Mouse (Mus musculus): ENCODE data around the gene Isyna1. TPM values are rescaled to one million over a fixed set of nuclear protein-coding genes. Genes with fewer than 3 reads are reported as not detected.

Isyna1 gene
- total RNA-seq, 4 experiments from 2014 or later: 54.5 to 60.3 (median 56.5) TPM

Other genes with a start within 250 kb of the Isyna1 start
- gene Upf1, start 241.1 kb upstream of the Isyna1 start, total RNA-seq (2022): 10 to 100 TPM; 55.1 to 60.8 (median 59.2) TPM
- gene Comp, start 220.8 kb upstream of the Isyna1 start, total RNA-seq (2022): 1 to 10 TPM in 1 of 4 experiments, under 1 TPM in 3; 0.20 to 1.0 (median 0.64) TPM
- gene Crtc1, start 154.8 kb upstream of the Isyna1 start, total RNA-seq (2022): 100 to 1,000 TPM; 134 to 175 (median 147) TPM
- gene Klhl26, start 117.4 kb upstream of the Isyna1 start, total RNA-seq (2022): 10 to 100 TPM; 39.1 to 42.8 (median 40.4) TPM
- gene Tmem59l, start 107.0 kb upstream of the Isyna1 start, total RNA-seq (2022): 100 to 1,000 TPM; 271 to 280 (median 273) TPM
- 1 to 10 TPM in 2 of 4 experiments, under 1 TPM in 2; 0.94 to 1.6 (median 1.2) TPM for gene Crlf1, start 101.2 kb upstream of the Isyna1 start, total RNA-seq (2022)
- gene Rex1bd, start 87.6 kb upstream of the Isyna1 start, total RNA-seq (2022): 100 to 1,000 TPM; 103 to 117 (median 109) TPM
- 1,000 to 10,000 TPM in 1 of 4 experiments, 100 to 1,000 TPM in 3; 847 to 1,003 (median 930) TPM for gene Uba52, start 83.6 kb upstream of the Isyna1 start, total RNA-seq (2022)
- gene Fkbp8, start 66.6 kb upstream of the Isyna1 start, total RNA-seq (2022): 100 to 1,000 TPM; 419 to 440 (median 422) TPM
- gene Kxd1, start 66.4 kb upstream of the Isyna1 start, total RNA-seq (2022): 10 to 100 TPM; 43.0 to 52.5 (median 47.1) TPM
- gene Ell, start 54.9 kb upstream of the Isyna1 start, total RNA-seq (2022): 10 to 100 TPM; 17.6 to 25.3 (median 19.2) TPM
- 100 to 1,000 TPM; 211 to 248 (median 234) TPM for gene Ssbp4, start 14.5 kb downstream of the Isyna1 start, total RNA-seq (2022)
- gene Lrrc25, start 21.8 kb downstream of the Isyna1 start, total RNA-seq (2022): 1 to 10 TPM in 1 of 4 experiments, under 1 TPM in 3; 0.55 to 1.3 (median 0.87) TPM
- gene Gdf15, start 38.1 kb downstream of the Isyna1 start, total RNA-seq (2022): not detected
- 10 to 100 TPM; 11.2 to 17.0 (median 13.4) TPM for gene Pgpep1, start 66.0 kb downstream of the Isyna1 start, total RNA-seq (2022)
- gene Lsm4, start 78.9 kb downstream of the Isyna1 start, total RNA-seq (2022): 10 to 100 TPM; 61.5 to 65.0 (median 63.0) TPM
- gene Jund, start 104.6 kb downstream of the Isyna1 start, total RNA-seq (2022): 100 to 1,000 TPM; 206 to 222 (median 214) TPM
- under 1 TPM in 1 of 4 experiments, not detected in 3; 0.07 TPM for gene Iqcn, start 109.1 kb downstream of the Isyna1 start, total RNA-seq (2022)
- not detected for gene Gm3336, start 124.2 kb downstream of the Isyna1 start, total RNA-seq (2022)
- gene Pde4c, start 129.3 kb downstream of the Isyna1 start, total RNA-seq (2022): 1 to 10 TPM; 1.7 to 2.8 (median 2.2) TPM
- 100 to 1,000 TPM; 805 to 866 (median 821) TPM for gene Rab3a, start 160.3 kb downstream of the Isyna1 start, total RNA-seq (2022)
- gene Mpv17l2, start 166.6 kb downstream of the Isyna1 start, total RNA-seq (2022): 10 to 100 TPM; 31.0 to 39.0 (median 32.8) TPM
- 100 to 1,000 TPM; 143 to 151 (median 149) TPM for gene Pik3r2, start 182.3 kb downstream of the Isyna1 start, total RNA-seq (2022)
- 100 to 1,000 TPM; 276 to 316 (median 288) TPM for gene Mast3, start 210.7 kb downstream of the Isyna1 start, total RNA-seq (2022)
- gene Il12rb1, start 214.1 kb downstream of the Isyna1 start, total RNA-seq (2022): 1 to 10 TPM in 2 of 4 experiments, under 1 TPM in 2; 0.84 to 1.3 (median 1.0) TPM
- gene Arrdc2, start 245.3 kb downstream of the Isyna1 start, total RNA-seq (2022): 10 to 100 TPM; 10.9 to 22.7 (median 17.6) TPM

All from left cerebral cortex, adult 8-10 months (tissue).